Mouse (Mus musculus): ENCODE results near the gene Brca1.

- no peak for TF ChIP-seq CTCF (IDR thresholded peaks at IDR 0.05; ENCODE audit: extremely low read depth, insufficient read depth, low read length)
- no peak for TF ChIP-seq POLR2A (IDR thresholded peaks at IDR 0.05; ENCODE audit: extremely low read depth, insufficient read depth, low read length)
Observed at GRCm38 (mm10) chr11:101526686-101527085, 25.1 kb downstream of the Brca1 start.

Measured in cortical plate, adult 2 months (tissue).